Mouse (Mus musculus) adrenal gland (tissue): ENCODE data around the gene Dyrk1a.

ENCODE experiments used
- intact Hi-C: fragments of 180-260 bp; cut with DNase I; formaldehyde crosslinking; loops from one replicate; pipeline ENCODE4 v1.15.1; 2025

Dyrk1a gene

DNA sequence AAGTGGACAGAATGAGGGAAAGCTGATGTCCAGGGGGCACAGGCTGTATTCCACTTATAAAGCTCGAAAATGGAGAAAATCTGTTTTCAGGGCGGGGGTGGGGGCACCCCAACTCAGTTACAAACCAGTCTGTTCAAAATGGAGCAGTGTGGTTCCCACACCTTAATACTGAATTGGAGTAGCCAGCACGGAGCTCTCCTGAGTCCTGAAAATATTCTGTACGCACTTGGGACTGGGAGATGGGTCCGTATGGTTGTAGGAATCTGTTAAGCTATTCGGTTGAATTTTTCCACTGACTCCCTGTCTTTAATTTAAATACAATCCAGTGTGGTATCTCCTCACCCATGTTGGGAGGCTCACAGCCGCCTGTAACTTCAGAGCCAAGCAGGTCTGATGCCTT lies 14.5 kb upstream of the Dyrk1a start:
- intact Hi-C loops, result no loop called here

DNA sequence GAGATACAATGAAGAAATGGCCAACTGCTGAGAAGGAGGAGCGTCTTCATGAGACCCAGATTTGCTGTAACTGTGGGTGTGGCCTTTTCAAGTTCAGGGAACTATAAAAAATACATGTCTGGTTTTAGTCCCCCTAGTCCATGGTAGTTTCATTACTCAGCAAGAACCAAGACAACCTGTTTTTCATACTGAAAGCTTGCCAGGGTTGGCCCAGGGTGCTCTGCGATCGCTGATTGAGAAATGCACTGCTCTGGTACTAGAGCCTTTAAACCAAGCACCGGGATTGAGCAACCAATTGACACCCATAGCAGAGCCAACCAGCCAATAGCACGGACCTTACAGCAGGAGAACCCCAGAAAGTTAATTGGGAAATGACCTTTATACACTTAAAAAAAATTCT lies 13.6 kb upstream of the Dyrk1a start:
- intact Hi-C loops, result no loop called here

DNA sequence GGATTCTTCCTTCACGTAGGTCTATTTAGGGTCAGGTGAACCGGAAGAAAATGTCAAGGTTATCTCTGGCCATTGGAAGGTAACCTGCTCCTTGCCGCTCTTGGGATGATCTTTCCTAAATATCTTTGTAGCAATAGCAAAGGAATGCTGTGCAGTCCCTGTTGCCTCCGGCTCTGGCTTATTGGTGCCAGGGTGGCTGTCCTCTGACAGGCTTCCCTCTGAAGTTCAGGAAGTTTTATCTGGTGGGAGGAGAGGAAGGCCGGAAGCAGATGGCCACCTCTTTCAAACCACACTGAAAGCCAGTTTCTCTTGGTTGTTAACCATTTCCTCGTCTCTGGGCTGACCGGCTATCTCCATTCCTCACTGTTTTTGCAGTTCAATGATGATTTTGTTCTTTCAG lies 10.5 kb upstream of the Dyrk1a start:
- intact Hi-C loops, result no loop called here

DNA sequence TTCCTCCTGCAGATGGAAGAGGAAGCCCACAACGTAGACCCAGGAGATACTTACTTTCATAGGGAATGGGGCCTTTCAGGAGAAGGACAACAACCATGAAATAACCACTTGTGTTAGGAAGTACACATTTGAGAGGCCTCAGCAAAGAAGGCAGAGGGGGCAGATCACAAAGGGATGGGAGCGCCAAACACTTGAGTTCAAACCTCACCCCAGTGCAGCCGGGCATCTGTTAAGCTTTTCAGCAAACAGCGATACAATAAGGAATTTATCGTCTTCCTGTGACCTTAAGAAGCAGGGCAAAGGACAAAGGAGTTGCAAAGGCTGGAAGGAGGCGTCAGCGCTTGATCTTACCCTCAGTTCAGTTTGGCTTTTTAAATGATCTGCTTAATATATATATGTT lies 10.0 kb upstream of the Dyrk1a start:
- intact Hi-C loops, result no loop called here

DNA sequence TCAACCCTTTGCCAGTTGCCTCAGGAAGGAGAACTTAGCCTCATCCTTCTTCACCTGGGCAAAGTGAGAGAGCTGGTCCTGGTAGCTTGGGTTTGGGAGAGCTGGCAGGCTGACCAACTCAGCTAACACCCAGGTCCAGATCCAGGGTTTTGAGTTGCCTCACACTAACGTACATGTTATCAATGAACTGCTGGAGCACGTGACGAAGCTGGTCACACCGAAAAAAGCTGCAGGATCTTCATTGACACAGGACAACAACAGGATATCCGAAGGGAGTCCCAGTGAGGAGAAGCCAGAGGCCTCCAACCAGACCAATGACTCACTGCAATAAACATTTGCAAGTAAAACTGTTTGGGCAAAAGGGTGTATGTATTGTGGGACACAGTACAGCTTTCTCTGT lies 9.2 kb upstream of the Dyrk1a start:
- intact Hi-C loops, result no loop called here

DNA sequence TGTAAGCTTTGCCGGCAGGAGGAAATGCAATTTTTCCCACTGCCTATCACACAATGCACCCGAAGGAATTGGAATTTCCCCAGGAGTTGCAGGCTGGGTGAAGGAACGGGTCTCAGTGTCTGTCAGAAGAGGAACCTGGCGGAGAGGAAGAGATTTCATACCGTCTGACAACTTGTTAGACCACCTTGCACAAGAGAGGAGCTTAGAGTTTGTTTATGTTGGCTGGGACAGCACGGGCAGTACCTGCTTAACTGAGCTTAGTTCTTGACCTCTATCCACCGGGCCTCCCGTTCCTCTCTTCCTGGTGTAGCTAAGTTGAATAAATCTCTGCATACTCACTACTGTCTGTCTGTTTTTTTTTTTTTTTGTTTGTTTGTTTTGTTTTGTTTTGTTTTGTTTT lies 3.7 kb upstream of the Dyrk1a start:
- intact Hi-C loops, result no loop called here

DNA sequence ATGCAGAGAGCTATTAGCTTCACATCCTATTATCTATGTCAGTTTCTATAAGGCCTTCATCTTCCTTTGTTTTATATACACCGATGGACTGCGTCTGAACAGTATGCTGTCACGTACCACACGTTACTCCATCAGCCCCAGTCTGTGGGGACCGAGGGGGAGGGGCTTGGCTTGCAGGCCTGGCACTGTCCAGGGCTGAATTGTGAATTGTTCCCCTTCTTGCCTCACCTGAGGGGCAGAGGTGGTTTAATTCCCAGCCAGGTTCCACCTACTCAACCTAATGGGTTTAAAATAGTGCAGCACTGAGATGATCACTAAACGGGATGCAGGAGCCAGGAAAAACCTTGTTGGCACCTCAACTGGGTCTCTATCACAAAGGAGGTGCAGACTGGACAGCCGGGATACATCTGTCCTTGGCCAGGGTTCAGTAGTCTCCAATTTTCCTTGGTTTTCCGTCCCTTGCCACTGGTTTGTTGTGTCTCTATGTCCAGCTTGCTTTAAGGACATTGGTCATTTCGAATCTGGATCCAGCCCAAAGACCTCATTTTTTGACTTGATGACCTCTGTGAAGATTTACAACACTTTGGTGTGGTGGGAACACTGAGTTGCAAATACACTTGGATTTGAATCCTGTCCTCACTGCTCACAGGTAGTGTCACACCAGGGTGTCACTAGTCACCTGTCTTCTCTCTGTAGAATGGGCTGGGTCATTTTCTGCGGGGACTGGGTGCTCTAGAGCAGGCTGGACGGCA lies 2.8 kb upstream of the Dyrk1a start:
- intact Hi-C loops, result no loop called here

DNA sequence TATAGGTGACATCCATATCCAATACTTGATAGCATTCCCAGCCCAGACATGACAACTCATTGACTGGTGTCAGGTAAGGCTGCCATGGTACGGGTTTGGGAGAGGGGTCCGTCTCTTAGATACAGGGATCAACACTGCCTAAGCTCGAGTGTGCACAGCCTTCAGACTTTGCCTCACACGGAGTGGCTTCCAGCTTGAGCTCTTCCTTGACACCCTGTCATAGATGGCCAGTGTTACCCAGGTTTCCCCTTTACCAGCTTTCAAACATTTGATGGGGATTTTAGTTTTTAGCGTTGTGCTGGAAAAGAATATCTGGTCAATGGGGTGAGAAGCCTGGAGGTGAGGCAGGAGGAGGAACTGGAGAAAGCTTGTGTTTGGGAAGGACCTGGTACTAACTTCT lies 2.1 kb upstream of the Dyrk1a start:
- intact Hi-C loops, result loop anchor here (2.0 kb wide), 1 partner anchor 37 kb away; no protein-coding TSS in a partner anchor

DNA sequence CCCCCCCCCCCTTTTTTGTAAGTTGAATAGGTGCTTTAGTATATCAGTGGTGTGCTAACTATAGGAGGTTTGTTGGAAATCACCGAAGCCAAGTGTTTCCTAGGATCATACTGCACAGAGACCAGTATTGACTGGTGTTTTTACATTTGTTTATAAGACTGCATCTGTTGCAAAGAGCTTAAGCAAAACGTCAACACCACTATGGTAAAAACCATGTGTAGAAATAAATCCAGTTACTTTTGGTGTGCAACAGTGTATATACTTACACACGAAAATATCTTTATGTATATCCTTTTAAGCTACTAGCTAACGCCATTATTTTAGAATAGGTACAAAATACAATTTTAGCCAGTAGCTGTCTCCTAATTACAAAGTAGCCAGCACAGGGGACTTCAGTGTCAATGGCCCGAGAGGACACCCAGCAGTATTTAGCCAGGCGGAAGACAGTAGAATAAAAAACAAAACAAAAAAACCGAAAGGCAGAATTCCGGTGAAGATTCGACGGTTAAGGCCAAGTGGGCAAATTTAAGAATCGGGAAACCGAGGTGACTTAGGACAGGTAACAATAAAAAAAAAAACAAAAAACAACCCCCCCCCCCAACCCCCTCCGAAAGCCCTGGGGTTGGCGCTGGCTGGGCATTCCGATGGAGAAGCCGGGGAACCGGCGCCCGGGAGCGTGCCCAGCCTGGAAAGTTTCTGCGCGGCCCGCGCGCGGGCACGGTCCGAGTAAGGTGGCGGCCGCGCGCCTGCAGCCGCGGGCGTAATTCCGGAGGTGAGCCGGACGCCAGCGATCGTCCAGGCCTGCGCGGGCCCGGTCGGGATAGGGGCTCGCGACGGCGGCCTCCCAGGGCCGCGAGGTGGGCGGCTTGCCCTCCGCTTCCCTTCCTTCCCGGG lies 1.2 kb upstream of the Dyrk1a start:
- intact Hi-C loops, result loop anchor here (2.0 kb wide), 1 partner anchor 38 kb away; no protein-coding TSS in a partner anchor

DNA sequence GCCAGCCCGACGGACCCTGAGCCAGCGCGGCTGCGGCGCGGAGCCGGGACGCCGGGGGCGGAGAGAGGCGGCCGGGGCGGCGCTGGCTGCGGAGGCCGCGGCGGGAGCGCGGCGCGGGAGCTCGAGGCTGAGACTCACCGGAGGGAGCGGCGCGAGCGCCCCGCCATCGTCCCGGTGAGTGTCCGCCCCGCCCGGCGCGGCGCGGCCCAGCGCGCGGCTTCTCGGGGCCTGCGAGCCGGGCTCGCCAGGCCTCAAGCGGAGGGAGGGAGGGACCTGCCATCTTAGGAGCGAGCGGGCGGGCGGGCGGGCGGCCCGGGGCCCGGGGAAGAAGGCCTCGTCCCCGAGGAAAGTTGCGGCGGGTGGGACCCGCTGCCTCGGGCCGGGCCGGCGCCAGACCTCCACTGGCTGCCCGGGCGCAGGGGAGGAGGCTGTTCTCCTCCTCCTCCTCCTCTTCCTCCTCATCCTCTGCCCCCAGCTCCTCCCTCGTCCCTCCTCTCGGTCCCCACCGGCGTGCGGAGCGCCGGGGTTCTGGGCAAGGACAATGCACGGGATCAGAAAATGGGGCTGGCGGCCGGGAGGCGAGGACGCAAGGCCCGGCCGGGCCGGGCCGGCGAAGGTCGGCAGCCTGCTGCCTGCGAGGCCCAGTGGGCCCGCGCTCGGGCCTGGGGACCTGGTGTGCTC lies 691 bp downstream of the Dyrk1a start:
- intact Hi-C loops, result loop anchor here (5.0 kb wide), 1 partner anchor 47 kb away; no protein-coding TSS in a partner anchor

DNA sequence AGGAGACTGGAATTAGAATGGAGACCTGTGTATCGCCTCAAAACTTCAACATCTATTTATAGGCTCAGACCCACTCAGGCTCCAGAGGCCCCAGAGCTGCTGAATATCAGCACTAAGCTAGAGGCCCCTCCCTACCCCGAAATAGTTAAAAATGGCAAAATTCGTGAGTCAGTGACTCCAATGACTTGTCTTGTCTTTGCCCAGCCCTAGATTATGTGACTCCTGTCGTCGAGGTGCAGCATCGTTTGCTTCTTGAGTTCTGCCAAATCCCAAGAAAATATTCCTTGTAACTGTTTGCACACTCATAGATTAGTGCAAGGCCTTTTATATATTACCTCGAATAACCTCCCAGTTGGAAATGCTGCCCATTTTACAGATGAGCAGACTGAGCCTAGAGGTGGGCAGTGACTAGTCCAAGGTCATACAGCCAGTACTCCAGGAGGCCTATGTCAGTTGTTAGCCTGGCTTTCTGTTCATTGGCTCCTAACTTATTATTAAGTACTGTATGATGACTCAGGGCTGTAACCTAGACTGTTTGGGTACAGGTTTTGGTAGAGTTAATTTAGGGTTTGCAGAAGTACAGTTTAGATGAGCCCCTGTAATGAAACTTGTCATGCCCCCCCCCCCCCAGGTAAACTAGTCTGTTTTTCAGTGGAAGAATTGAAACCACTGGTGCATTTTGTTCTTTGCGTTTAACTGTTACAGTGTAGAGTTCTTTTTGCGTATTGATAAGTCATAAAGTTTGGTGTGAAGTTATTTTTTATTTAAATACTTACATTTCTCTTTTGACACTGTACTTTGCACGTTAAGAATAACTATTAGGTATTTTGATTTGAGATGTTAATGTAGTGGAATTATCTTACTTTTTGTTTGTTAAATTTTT lies 1.5 kb downstream of the Dyrk1a start:
- intact Hi-C loops, result loop anchor here (5.0 kb wide), 1 partner anchor 46 kb away; no protein-coding TSS in a partner anchor

DNA sequence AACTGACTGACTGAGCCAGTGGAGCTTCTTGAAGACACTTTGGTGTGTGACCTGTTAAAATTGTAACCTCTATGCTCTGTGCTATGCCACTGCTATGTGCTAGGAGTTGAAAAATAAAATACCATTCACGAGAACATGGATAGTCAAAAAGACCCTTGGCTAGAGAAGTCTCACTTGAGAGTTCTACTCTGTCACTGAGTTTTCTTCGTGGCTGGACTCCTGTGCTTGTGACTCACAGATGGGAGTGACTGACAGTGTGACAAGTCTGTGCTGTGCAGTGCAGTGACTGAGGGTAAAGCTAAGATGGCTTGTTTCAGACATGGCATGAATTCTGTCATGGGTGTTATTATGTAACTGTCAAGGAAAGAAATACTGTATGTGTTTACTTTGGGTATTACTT lies 2.6 kb downstream of the Dyrk1a start:
- intact Hi-C loops, result loop anchor here (5.0 kb wide), 1 partner anchor 45 kb away; no protein-coding TSS in a partner anchor

DNA sequence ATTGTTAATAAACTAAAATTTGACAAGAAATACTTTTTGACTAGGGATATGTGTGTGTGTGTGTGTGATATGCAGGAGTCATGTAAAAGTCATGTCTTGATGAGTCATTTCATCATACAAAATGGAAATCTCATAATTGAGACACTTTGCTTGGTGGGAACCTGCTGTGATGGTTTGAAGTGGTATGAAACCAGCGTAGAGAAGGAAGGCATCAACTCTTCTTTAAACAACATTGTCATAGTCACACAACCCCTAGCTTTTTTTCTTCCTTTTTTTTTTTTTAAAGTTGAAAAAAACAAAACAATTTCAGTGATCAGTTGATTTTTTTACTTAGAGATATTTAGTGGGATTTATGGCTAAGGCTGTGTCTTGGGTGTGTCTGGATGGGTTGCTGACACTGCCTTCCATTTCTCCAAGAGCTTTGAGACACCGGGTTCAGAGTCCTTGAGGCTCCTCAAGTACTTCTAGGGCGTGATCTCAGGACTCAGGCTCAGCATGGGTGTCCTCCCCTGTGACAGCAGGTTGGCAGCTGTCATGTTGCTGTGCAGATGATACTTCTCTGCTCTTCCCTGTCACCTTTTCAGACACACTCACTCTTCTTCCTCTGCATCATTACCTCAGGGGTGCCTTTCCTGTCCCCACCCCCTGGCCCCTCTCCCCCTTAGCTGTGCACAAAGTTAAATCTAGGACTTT lies 4.4 kb downstream of the Dyrk1a start:
- intact Hi-C loops, result loop anchor here (5.0 kb wide), 1 partner anchor 43 kb away; no protein-coding TSS in a partner anchor

DNA sequence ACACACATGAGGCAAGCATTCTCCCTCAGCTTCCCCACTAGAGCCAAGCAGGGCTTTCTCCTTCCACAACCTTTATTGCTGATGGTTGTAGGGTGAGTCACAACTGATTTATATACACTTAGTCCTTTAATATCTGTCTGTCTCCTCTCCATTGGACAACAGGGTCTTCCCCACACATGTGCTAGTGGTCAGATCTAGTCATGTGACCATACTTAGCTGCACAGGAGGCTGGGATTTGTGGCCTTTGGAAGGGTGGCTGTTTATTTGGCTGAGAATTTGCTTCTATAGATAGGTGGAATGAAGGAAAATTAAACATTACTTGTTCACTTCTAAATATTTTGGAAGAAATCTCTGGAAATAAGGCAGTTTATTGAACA lies 4.9 kb downstream of the Dyrk1a start:
- intact Hi-C loops, result loop anchor here (5.0 kb wide), 1 partner anchor 43 kb away; no protein-coding TSS in a partner anchor

DNA sequence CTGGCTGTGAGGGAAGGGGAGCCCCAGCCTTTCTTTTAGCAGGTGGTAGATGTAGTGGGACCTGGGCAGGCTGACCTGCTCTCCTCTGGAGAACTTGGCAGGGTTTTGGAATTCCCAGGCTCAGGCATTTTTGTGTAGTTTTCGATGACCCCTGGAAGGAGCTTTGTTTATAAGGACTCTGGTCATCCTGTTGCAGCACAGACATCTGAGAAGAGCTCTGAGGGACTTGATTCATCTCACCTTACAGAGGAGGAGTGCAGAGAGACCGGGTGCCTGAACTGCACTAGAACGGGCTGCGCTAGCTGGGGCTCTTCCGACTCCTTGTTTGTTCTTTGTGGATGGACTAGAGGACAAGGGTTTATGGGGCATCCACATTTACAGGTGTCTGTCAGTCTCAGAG lies 5.9 kb downstream of the Dyrk1a start:
- intact Hi-C loops, result no loop called here

DNA sequence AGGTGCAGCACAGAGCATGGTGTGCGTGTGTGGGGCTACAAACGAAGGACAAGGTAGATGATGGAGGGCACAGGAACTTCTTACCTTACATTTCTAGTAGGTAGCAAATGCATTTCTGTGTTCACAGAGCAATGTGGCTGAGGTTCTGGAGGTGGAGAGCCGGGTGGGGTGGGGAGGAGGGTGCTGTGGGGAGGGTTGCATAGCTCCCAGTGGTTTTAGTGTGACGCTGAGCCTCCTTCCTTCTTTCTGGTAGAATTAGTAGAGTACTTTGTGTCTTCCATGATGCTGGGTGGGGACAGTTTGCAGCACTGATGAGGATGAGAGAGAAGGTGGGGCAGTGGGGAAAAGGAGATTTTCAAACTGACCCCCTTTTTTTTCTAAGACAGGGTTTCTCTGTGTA lies 9.5 kb downstream of the Dyrk1a start:
- intact Hi-C loops, result no loop called here

DNA sequence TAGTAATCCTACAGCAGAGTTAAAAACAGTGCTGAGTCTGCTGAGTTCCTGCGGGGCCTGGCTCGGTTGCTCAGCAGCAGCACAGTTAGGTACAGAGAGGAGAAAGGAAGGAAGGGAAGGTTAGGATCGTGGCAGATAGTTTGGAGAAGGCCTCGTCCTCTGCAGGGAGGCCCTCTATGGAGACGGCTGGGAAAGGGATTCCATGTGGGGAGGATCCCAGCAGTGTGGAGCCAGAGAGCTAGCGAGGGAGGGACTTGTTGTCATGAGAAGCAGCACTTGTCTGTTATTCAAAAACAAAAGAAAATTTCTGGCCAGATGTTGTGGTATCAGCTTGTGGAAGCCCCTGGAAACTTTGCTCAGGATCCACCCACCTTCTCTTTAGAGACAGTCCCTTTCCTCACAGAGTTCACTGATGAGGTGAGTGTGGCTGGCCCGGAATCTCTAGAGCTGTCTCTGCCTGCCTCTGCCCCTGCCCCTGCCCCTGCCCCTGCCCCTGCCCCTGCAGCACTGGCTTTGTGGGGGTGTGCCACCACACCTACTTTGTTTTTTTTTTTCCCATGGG lies 11.1 kb downstream of the Dyrk1a start:
- intact Hi-C loops, result no loop called here

DNA sequence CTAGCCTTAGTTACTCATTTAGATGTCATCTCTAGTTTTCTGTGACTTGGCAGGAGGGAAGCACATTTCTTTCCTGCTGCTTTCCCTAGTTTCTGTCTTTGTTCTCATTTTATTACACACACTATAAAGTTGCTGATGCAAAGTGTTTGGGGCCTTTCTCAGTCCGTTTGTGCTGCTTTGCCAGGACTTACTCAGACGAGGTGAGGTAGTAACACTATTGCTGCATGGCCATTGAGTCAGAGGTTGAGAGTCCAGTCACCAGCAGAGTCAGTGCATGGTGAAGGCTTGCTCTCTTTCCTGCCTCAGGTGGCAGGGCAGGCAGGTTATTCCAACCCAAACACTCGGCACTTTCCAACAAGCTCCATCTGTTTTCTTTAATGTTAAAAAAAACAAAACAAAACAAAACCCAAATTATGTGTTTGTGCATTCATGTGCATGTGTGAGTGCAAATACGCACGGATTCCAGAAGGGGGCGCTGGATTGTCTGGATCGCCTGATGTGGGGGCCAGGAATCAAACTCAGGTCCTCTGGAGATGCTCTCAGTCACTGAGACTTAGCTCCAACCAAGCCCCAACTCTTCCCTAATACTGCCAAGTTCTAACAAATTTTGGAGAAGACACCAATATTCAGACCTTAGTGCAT lies 16.7 kb downstream of the Dyrk1a start:
- intact Hi-C loops, result no loop called here

DNA sequence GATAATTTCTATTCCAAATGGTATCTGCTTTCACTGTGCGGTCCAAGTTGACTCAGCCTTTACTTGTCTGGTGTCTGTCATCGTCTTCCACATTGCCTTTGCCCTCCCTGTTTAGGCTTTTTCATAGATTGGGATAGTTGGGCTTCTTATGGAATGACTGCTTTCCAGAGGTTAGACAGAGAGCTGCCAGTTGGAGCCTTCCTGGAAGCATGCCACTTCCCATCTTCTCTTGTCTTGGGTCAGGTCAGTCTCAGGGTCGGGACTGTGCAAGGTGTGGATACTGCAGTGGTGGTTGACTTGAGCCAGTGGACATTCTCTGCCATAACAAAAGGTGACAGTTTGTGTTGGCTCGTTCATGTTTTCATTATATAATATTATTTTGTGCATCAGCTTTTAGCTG lies 17.7 kb downstream of the Dyrk1a start:
- intact Hi-C loops, result no loop called here
